Mouse (Mus musculus) embryonic facial prominence, embryonic 12.5 days (tissue): Measurements from ENCODE around the gene Nr2f2. TPM values are rescaled to one million over a fixed set of nuclear protein-coding genes. Genes with fewer than 3 reads are reported as not detected.

ENCODE experiments used
- ATAC-seq: fragments of 200-750 bp; cut with Nextera tagmentation; 2 replicates; pipeline ENCODE4 v1.8.0; 2017; ENCODE audit not compliant: insufficient number of reproducible peaks, insufficient read depth, low FRiP score, low TSS enrichment
- H3K27ac ChIP-seq: fragments of 300-500 bp; sonication (generic); 2 replicates; pipeline ENCODE4 v1.5.1; 2016; ENCODE audit warnings: mild to moderate bottlenecking
- H3K27me3 ChIP-seq: fragments of 300-500 bp; sonication (generic); 2 replicates; pipeline ENCODE4 v1.6.1; 2016; ENCODE audit warnings: mild to moderate bottlenecking, moderate library complexity
- H3K36me3 ChIP-seq: fragments of 300-500 bp; sonication (generic); 2 replicates; pipeline ENCODE4 v1.6.1; 2016; ENCODE audit warnings: mild to moderate bottlenecking
- H3K4me1 ChIP-seq: fragments of 300-500 bp; sonication (generic); 2 replicates; pipeline ENCODE4 v1.6.1; 2016
- H3K4me2 ChIP-seq: fragments of 300-500 bp; sonication (generic); replicated peaks from 2 replicates; pipeline ENCODE4 v1.6.1; 2016; ENCODE audit warnings: mild to moderate bottlenecking, moderate library complexity
- H3K4me3 ChIP-seq: fragments of 300-500 bp; sonication (generic); 2 replicates; pipeline ENCODE4 v1.5.1; 2016; ENCODE audit warnings: mild to moderate bottlenecking
- H3K9ac ChIP-seq: fragments of 300-500 bp; sonication (generic); 2 replicates; pipeline ENCODE4 v1.6.1; 2016; ENCODE audit warnings: mild to moderate bottlenecking, moderate library complexity
- H3K9me3 ChIP-seq: fragments of 300-500 bp; sonication (generic); 2 replicates; pipeline ENCODE4 v1.6.1; 2016; ENCODE audit warnings: mild to moderate bottlenecking, moderate library complexity
- WGBS: fragments of 180-500 bp; shearing (Covaris S2); methylation state at CpG from one replicate; pipeline ENCODE4 v1.1.7; 2016; 5-methylcytosine and 5-hydroxymethylcytosine counted together
- polyA plus RNA-seq: library from polyadenylated mRNA; unstranded; fragments of >200 nt; fragmentation: Nextera tagmentation; extraction: Ambion mirVana; gene quantifications from 2 replicates; pipeline ENCODE4 v1.2.1, GENCODE M21; 2016

The Nr2f2 gene
- polyA plus RNA-seq, 1 experiment from 2014 or later, result 99.0 TPM

GRCm38 (mm10) chr7:70381409-70382244 lies 15.1 kb upstream of the Nr2f2 start:
- WGBS, result 70% methylated on average over 14 of the region's 14 CpGs

GRCm38 (mm10) chr7:70380943-70381342 lies 14.4 kb upstream of the Nr2f2 start:
- H3K36me3 ChIP-seq, result no peaks in the 10 kb centered on the region
- no peak overlapping the region for H3K9ac ChIP-seq
- WGBS, result 54% methylated on average over 3 of the region's 3 CpGs
- no peak overlapping the region for H3K4me2 ChIP-seq
- H3K27me3 ChIP-seq, result peaks cover 4% of the 10 kb centered on the region; the same call in 1 of the 2 replicates
- no peak overlapping the region for H3K27ac ChIP-seq
- no peak overlapping the region for H3K4me3 ChIP-seq
- no peaks in the 10 kb centered on the region for H3K4me1 ChIP-seq
- H3K9me3 ChIP-seq, result no peaks in the 10 kb centered on the region
- no peak for ATAC-seq

More at GRCm38 (mm10) chr7:70381409-70382244, 15.1 kb upstream of the Nr2f2 start:
- no peak overlapping the region for H3K4me3 ChIP-seq
- no peak overlapping the region for H3K9ac ChIP-seq
- H3K27me3 ChIP-seq, result peaks cover 4% of the 10 kb centered on the region; the same call in 1 of the 2 replicates
- no peaks in the 10 kb centered on the region for H3K36me3 ChIP-seq
- no peak overlapping the region for H3K4me2 ChIP-seq
- ATAC-seq, result no peak
- H3K4me1 ChIP-seq, result no peaks in the 10 kb centered on the region
- no peaks in the 10 kb centered on the region for H3K9me3 ChIP-seq
- no peak overlapping the region for H3K27ac ChIP-seq

DNA sequence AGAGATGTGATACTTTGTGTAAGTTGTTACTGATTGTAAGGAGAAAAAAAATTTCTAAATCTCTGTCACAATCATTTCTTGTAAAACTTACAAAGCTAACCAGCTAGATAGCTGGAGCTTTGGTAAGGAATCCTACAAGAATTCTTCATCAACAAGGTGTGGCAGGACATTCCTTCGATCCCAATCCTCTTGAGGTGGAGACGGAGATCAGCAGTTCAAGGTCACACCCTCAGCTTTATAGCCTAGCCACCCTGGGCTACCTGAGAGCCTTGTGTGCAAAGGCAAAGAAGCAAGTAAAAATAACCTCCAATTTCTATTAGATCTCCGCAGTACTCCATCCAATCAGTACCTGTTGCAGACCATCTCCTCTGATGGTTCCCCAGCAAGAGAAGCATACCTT lies 13.7 kb upstream of the Nr2f2 start:
- 76% methylated on average over 3 of the region's 3 CpGs for WGBS
- Histone ChIP-seq H3K9me3 (no peaks in the 10 kb centered on the region), H3K36me3 (no peaks in the 10 kb centered on the region), H3K4me3 (no peak overlapping the region), H3K27me3 (0 out of 2 replicates have a peak, but pooled peaks cover 4% of the 10 kb centered on the region), H3K4me1 (no peaks in the 10 kb centered on the region), H3K27ac (no peak overlapping the region), H3K4me2 (no peak overlapping the region), H3K9ac (no peak overlapping the region)
- no peak for ATAC-seq

GRCm38 (mm10) chr7:70370552-70371262 lies 4.2 kb upstream of the Nr2f2 start:
- H3K27me3 ChIP-seq, result peaks cover 38% of the 10 kb centered on the region
- H3K27ac ChIP-seq, result peak overlapping the region; percentile 70; the same call in 1 of the 2 replicates
- H3K4me1 ChIP-seq, result peaks cover 14% of the 10 kb centered on the region
- WGBS, result 5% methylated on average over 18 of the region's 18 CpGs
- H3K9me3 ChIP-seq, result no peaks in the 10 kb centered on the region
- peak overlapping the region; percentile 37 for H3K4me3 ChIP-seq
- H3K36me3 ChIP-seq, result no peaks in the 10 kb centered on the region
- peak overlapping the region; percentile 70 for H3K4me2 ChIP-seq
- peak overlapping the region; percentile 53 for H3K9ac ChIP-seq
- no peak for ATAC-seq

GRCm38 (mm10) chr7:70369731-70370551 lies 3.4 kb upstream of the Nr2f2 start:
- peak overlapping the region; percentile 37 for H3K4me3 ChIP-seq
- 1% methylated on average over 47 of the region's 47 CpGs for WGBS

DNA sequence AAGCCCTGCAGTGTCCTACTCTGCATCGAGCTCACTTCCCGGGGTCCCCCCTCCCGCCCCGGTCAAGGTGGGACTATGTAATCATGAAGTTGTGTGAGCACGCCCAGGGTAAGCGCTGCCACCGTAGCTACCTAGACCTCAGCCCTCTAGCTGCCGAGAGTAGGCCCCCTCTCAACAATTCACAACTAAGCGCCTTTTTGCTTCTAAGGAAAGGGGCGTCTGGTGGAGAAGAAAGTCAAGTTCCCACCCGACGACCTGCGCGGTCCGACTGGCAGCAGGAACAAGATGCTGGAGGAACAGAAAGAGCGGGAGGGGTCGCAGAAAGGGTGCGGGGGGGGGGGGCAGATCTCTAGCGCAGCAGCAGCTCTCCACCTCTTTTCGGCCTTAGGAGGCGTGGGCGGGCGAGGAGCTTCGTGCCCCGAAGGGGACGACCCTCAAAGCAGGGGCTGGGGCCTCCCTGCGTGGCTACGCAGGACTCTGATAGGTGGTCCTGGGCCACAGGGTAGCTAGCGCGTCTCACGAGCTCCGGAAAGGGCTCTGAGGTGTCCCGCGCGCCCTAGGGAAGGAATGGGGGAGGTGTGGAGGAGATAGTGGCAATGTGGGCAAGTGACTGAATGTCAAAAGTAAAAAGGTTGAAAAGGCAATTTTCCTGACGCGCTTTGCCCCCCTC lies 2.7 kb upstream of the Nr2f2 start:
- Histone ChIP-seq H3K36me3 (no peaks in the 10 kb centered on the region), H3K4me2 (peak overlapping the region; percentile 70), H3K27ac (peak overlapping the region; percentile 70), H3K27me3 (peaks cover 38% of the 10 kb centered on the region), H3K4me3 (peak overlapping the region; percentile 37), H3K9me3 (no peaks in the 10 kb centered on the region), H3K9ac (peak overlapping the region; percentile 53), H3K4me1 (peaks cover 14% of the 10 kb centered on the region)
- ATAC-seq, result peak; percentile 59; the same call in 1 of the 2 replicates
- under 1% methylated on average over 36 of the region's 37 CpGs for WGBS

More at GRCm38 (mm10) chr7:70369731-70370551, 3.4 kb upstream of the Nr2f2 start:
- H3K27ac ChIP-seq, result peak overlapping the region; percentile 70
- H3K36me3 ChIP-seq, result no peaks in the 10 kb centered on the region
- H3K4me2 ChIP-seq, result peak overlapping the region; percentile 70
- peaks cover 14% of the 10 kb centered on the region for H3K4me1 ChIP-seq
- peak overlapping the region; percentile 53 for H3K9ac ChIP-seq
- no peaks in the 10 kb centered on the region for H3K9me3 ChIP-seq
- peaks cover 38% of the 10 kb centered on the region for H3K27me3 ChIP-seq
- ATAC-seq, result no peak

- 13% methylated on average over 4 of the region's 4 CpGs for WGBS
- ATAC-seq, result no peak
- H3K9ac ChIP-seq, result peak overlapping the region; percentile 53; the same call in 1 of the 2 replicates
- H3K27me3 ChIP-seq, result peaks cover 38% of the 10 kb centered on the region
- H3K4me1 ChIP-seq, result peaks cover 14% of the 10 kb centered on the region
- no peaks in the 10 kb centered on the region for H3K36me3 ChIP-seq
- peak overlapping the region; percentile 70 for H3K4me2 ChIP-seq
- H3K9me3 ChIP-seq, result no peaks in the 10 kb centered on the region
- H3K4me3 ChIP-seq, result peak overlapping the region; percentile 37
- H3K27ac ChIP-seq, result peak overlapping the region; percentile 70
Measured at GRCm38 (mm10) chr7:70368751-70369060, 2.2 kb upstream of the Nr2f2 start.

- Histone ChIP-seq H3K27ac (peak overlapping the region; percentile 65; the same call in 1 of the 2 replicates), H3K9me3 (no peaks in the 10 kb centered on the region), H3K4me1 (peaks cover 14% of the 10 kb centered on the region), H3K36me3 (no peaks in the 10 kb centered on the region), H3K9ac (no peak overlapping the region), H3K27me3 (peaks cover 38% of the 10 kb centered on the region), H3K4me3 (peak overlapping the region; percentile 17), H3K4me2 (peak overlapping the region; percentile 41)
- ATAC-seq, result no peak
- 22% methylated on average over 6 of the region's 6 CpGs for WGBS
Measured at GRCm38 (mm10) chr7:70368268-70368655, 1.7 kb upstream of the Nr2f2 start.

- H3K4me1 ChIP-seq, result peaks cover 14% of the 10 kb centered on the region
- peaks cover 38% of the 10 kb centered on the region for H3K27me3 ChIP-seq
- H3K9me3 ChIP-seq, result no peaks in the 10 kb centered on the region
- no peaks in the 10 kb centered on the region for H3K36me3 ChIP-seq
- H3K4me2 ChIP-seq, result peak overlapping the region; percentile 41
- peak overlapping the region; percentile 65; the same call in 1 of the 2 replicates for H3K27ac ChIP-seq
- H3K4me3 ChIP-seq, result peak overlapping the region; percentile 17
- 14% methylated on average over 16 of the region's 16 CpGs for WGBS
- ATAC-seq, result no peak
- no peak overlapping the region for H3K9ac ChIP-seq
Measured at GRCm38 (mm10) chr7:70367591-70368267, 1.2 kb upstream of the Nr2f2 start.

- WGBS, result 0% methylated on average over 1 of the region's 1 CpGs
- Histone ChIP-seq H3K4me3 (peak overlapping the region; percentile 54), H3K9ac (peak overlapping the region; percentile 82; the same call in 1 of the 2 replicates), H3K4me2 (peak overlapping the region; percentile 48), H3K9me3 (no peaks in the 10 kb centered on the region), H3K27me3 (peaks cover 34% of the 10 kb centered on the region), H3K4me1 (peaks cover 14% of the 10 kb centered on the region), H3K27ac (peak overlapping the region; percentile 94), H3K36me3 (no peaks in the 10 kb centered on the region)
- ATAC-seq, result no peak
Measured at GRCm38 (mm10) chr7:70366808-70367095, 217 bp upstream of the Nr2f2 start.
